In genomic region chr11:98925868-98926311, GRCm38 (mm10) we compare ENCODE assay signal across 9 mouse cellular contexts. TPM values are rescaled to one million over a fixed set of nuclear protein-coding genes. Genes with fewer than 3 reads are reported as not detected.
DNase-seq lines count a peak whose midpoint lies in the region; ATAC-seq and TF ChIP-seq lines count a peak whose summit lies in the region.
"Had no signal": no experiment of that assay in that cellular context is flagged by ENCODE, and none has a peak within 500 bp of the region (broad histone marks: within the 10 kb centered on the region; RNA-seq: fewer than 3 reads in every experiment).

No protein-coding gene starts in this region.

- H3K9me3 ChIP-seq in forebrain, embryonic 16.5 days (ENCODE audit: control insufficient read depth, low read length) = no peaks in the 10 kb centered on the region
- no peaks in the 10 kb centered on the region for H3K9me3 ChIP-seq in limb, embryonic 14.5 days (ENCODE audit: control insufficient read depth, low read length)
- no peaks in the 10 kb centered on the region for H3K9me3 ChIP-seq in neural tube, embryonic 12.5 days

- no peak for TF ChIP-seq POLR2A in limb, embryonic 14.5 days (IDR thresholded peaks at IDR 0.05; ENCODE audit: borderline replicate concordance, extremely low read depth, insufficient read depth, insufficient read length)

- peak; percentile 54 for DNase-seq in gastrocnemius, postnatal 10 days
- no peak for DNase-seq in gastrocnemius, adult 8-10 months (ENCODE audit: low spot score in 2 of 2)
- peak; percentile 72 for DNase-seq in Muller cell, postnatal 12 days (ENCODE audit: inconsistent ontology term)
- peak; percentile 81 for DNase-seq in limb, embryonic 14.5 days (ENCODE audit: low spot score)
- DNase-seq in layer of hippocampus, postnatal 10 days (ENCODE audit: low spot score in 2 of 2) = no peak

- H3K4me3 ChIP-seq in forebrain, embryonic 16.5 days (replicated peaks; ENCODE audit: low read length) = no peak overlapping the region
- peak overlapping the region; percentile 4; the same call in 1 of the 2 replicates for H3K4me3 ChIP-seq in limb, embryonic 14.5 days (replicated peaks; ENCODE audit: low read length)
- H3K4me3 ChIP-seq in neural tube, embryonic 12.5 days = no peak overlapping the region

- H3K4me1 ChIP-seq in forebrain, embryonic 16.5 days (replicated peaks; ENCODE audit: control insufficient read depth, insufficient read depth, low read length) = peaks cover 66% of the 10 kb centered on the region
- peaks cover 78% of the 10 kb centered on the region for H3K4me1 ChIP-seq in limb, embryonic 14.5 days (ENCODE audit: control insufficient read depth, insufficient read depth, low read length)
- H3K4me1 ChIP-seq in neural tube, embryonic 12.5 days = peaks cover 86% of the 10 kb centered on the region

- H3K36me3 ChIP-seq in forebrain, embryonic 16.5 days (ENCODE audit: control insufficient read depth, insufficient read depth) = no peaks in the 10 kb centered on the region
- H3K36me3 ChIP-seq in limb, embryonic 14.5 days (ENCODE audit: control insufficient read depth, insufficient read depth, low read length) = no peaks in the 10 kb centered on the region; the same call in 1 of the 2 replicates
- no peaks in the 10 kb centered on the region for H3K36me3 ChIP-seq in neural tube, embryonic 12.5 days

- H3K27ac ChIP-seq in forebrain, embryonic 16.5 days (ENCODE audit: low read length) = 0 out of 2 replicates have a peak overlapping the region, but pooled peaks have one; percentile 1
- peak overlapping the region; percentile 86 for H3K27ac ChIP-seq in limb, embryonic 14.5 days (replicated peaks; ENCODE audit: low read depth, low read length)
- peak overlapping the region; percentile 44 for H3K27ac ChIP-seq in neural tube, embryonic 12.5 days

- ATAC-seq in forebrain, embryonic 16.5 days = peak; percentile 14; the same call in 1 of the 2 replicates
- peak; percentile 28 for ATAC-seq in limb, embryonic 14.5 days (ENCODE audit: low FRiP score, low read depth)
- ATAC-seq in neural tube, embryonic 12.5 days (ENCODE audit: low FRiP score, low read depth) = peak; percentile 22; the same call in 1 of the 2 replicates
- no peak for ATAC-seq in megakaryocyte-erythroid progenitor cell, adult 5-6 weeks (replicated peaks; ENCODE audit: low FRiP score, low TSS enrichment, poor library complexity, severe bottlenecking)

- H3K4me2 ChIP-seq in forebrain, embryonic 16.5 days (ENCODE audit: low read length) = no peak overlapping the region
- H3K4me2 ChIP-seq in limb, embryonic 14.5 days (replicated peaks; ENCODE audit: low read depth, low read length, severe bottlenecking) = peak overlapping the region; percentile 34
- peak overlapping the region; percentile 44 for H3K4me2 ChIP-seq in neural tube, embryonic 12.5 days (replicated peaks)

- no peak overlapping the region for H3K9ac ChIP-seq in forebrain, embryonic 16.5 days (replicated peaks; ENCODE audit: low read depth, low read length)
- no peak overlapping the region for H3K9ac ChIP-seq in limb, embryonic 14.5 days (ENCODE audit: low read depth, low read length, severe bottlenecking)
- H3K9ac ChIP-seq in neural tube, embryonic 12.5 days = 0 out of 2 replicates have a peak overlapping the region, but pooled peaks have one; percentile 18

- H3K27me3 ChIP-seq in forebrain, embryonic 16.5 days (replicated peaks; ENCODE audit: control insufficient read depth, insufficient read depth, low read length) = no peaks in the 10 kb centered on the region; the same call in 1 of the 2 replicates
- no peaks in the 10 kb centered on the region for H3K27me3 ChIP-seq in limb, embryonic 14.5 days (ENCODE audit: control insufficient read depth, insufficient read depth, low read length)
- H3K27me3 ChIP-seq in neural tube, embryonic 12.5 days (replicated peaks) = no peaks in the 10 kb centered on the region
- H3K27me3 ChIP-seq: CH12.LX had no signal

- WGBS in forebrain, embryonic 16.5 days = 7% methylated on average over 12 of the region's 12 CpGs
- 3% methylated on average over 5 of the region's 12 CpGs for WGBS in limb, embryonic 14.5 days
- 4% methylated on average over 12 of the region's 12 CpGs for WGBS in neural tube, embryonic 12.5 days

RNA-seq across cellular contexts. Expression of gene Rara, which starts 1.7 kb away (rescaled TPM):
- total RNA-seq in gastrocnemius, postnatal 10 days (2021) = 10 to 100 TPM; 22.6 to 31.5 TPM
- total RNA-seq in gastrocnemius, adult 8-10 months (2022) = 10 to 100 TPM in 2 of 4 experiments, 1 to 10 TPM in 2; 8.3 to 11.7 (median 9.5) TPM
- 9.5 and 10.6 TPM in 2 replicates for polyA plus RNA-seq in forebrain, embryonic 16.5 days (2015; fragmentation: Nextera tagmentation; extraction: Ambion mirVana)
- polyA plus RNA-seq in limb, embryonic 14.5 days (2012; rRNA removed) = 39.8 and 57.0 TPM in 2 replicates
- polyA plus RNA-seq in limb, embryonic 14.5 days (2014; fragmentation: Nextera tagmentation; extraction: Ambion mirVana) = 52.4 and 58.3 TPM in 2 replicates
- 51.1 and 52.5 TPM in 2 replicates for polyA plus RNA-seq in neural tube, embryonic 12.5 days (2016; fragmentation: Nextera tagmentation; extraction: Ambion mirVana)
- total RNA-seq in megakaryocyte-erythroid progenitor cell, adult 5-6 weeks (2014; fragmentation: Nextera tagmentation) = 7.8 and 15.9 TPM in 2 replicates
- total RNA-seq in megakaryocyte-erythroid progenitor cell, adult 5-6 weeks (2017) = 2.2 and 3.0 TPM in 2 replicates
- 10 to 100 TPM; 21.7 to 24.0 TPM for total RNA-seq in layer of hippocampus, postnatal 10 days (2021)

RNA-seq across cellular contexts. Expression of gene Cdc6, which starts 18.3 kb away (rescaled TPM):
- total RNA-seq in gastrocnemius, postnatal 10 days (2021) = 1 to 10 TPM; 2.3 to 3.5 TPM
- under 1 TPM in 2 of 4 experiments, not detected in 2; 0.07 to 0.13 TPM for total RNA-seq in gastrocnemius, adult 8-10 months (2022)
- polyA plus RNA-seq in forebrain, embryonic 16.5 days (2015; fragmentation: Nextera tagmentation; extraction: Ambion mirVana) = 10.3 and 10.9 TPM in 2 replicates
- 13.1 and 15.6 TPM in 2 replicates for polyA plus RNA-seq in limb, embryonic 14.5 days (2012; rRNA removed)
- 25.2 and 25.8 TPM in 2 replicates for polyA plus RNA-seq in limb, embryonic 14.5 days (2014; fragmentation: Nextera tagmentation; extraction: Ambion mirVana)
- 18.4 and 19.2 TPM in 2 replicates for polyA plus RNA-seq in neural tube, embryonic 12.5 days (2016; fragmentation: Nextera tagmentation; extraction: Ambion mirVana)
- total RNA-seq in megakaryocyte-erythroid progenitor cell, adult 5-6 weeks (2014; fragmentation: Nextera tagmentation) = 85.0 and 101 TPM in 2 replicates
- total RNA-seq in megakaryocyte-erythroid progenitor cell, adult 5-6 weeks (2017) = 67.8 and 78.7 TPM in 2 replicates
- 1 to 10 TPM; 1.1 to 2.2 TPM for total RNA-seq in layer of hippocampus, postnatal 10 days (2021)

RNA-seq across cellular contexts. Expression of gene Gjd3, which starts 56.9 kb away (rescaled TPM):
- total RNA-seq in gastrocnemius, postnatal 10 days (2021) = not detected
- not detected for total RNA-seq in gastrocnemius, adult 8-10 months (2022)
- 0.51 and 1.0 TPM in 2 replicates for polyA plus RNA-seq in forebrain, embryonic 16.5 days (2015; fragmentation: Nextera tagmentation; extraction: Ambion mirVana)
- polyA plus RNA-seq in limb, embryonic 14.5 days (2012; rRNA removed) = 1.3 and 2.2 TPM in 2 replicates
- polyA plus RNA-seq in limb, embryonic 14.5 days (2014; fragmentation: Nextera tagmentation; extraction: Ambion mirVana) = 0.41 and 0.45 TPM in 2 replicates
- 1.8 and 2.0 TPM in 2 replicates for polyA plus RNA-seq in neural tube, embryonic 12.5 days (2016; fragmentation: Nextera tagmentation; extraction: Ambion mirVana)
- total RNA-seq in megakaryocyte-erythroid progenitor cell, adult 5-6 weeks (2014; fragmentation: Nextera tagmentation) = not detected in 2 replicates
- not detected in 2 replicates for total RNA-seq in megakaryocyte-erythroid progenitor cell, adult 5-6 weeks (2017)
- 1 to 10 TPM; 2.4 to 3.6 TPM for total RNA-seq in layer of hippocampus, postnatal 10 days (2021)

Comparison
In these comparisons a context has a peak if more than half of its experiments do, and no peak if none do; other contexts are left out.
1. DNase-seq: peak in gastrocnemius, postnatal 10 days (single experiment), Muller cell, postnatal 12 days (single experiment) and limb, embryonic 14.5 days (single experiment); none in gastrocnemius, adult 8-10 months (0 of 2) and layer of hippocampus, postnatal 10 days (0 of 2).
2. H3K27ac ChIP-seq: peak in every context shown above with its lines; median percentile 86 in limb, embryonic 14.5 days; 44 in neural tube, embryonic 12.5 days; 1 in forebrain, embryonic 16.5 days.
3. RNA of gene Cdc6, which starts 18.3 kb away (total RNA-seq): 67.8 to 101 TPM in megakaryocyte-erythroid progenitor cell, adult 5-6 weeks; 2.3 to 3.5 TPM in gastrocnemius, postnatal 10 days, 1.1 to 2.2 TPM in layer of hippocampus, postnatal 10 days and 0.07 to 0.13 TPM in gastrocnemius, adult 8-10 months; every median in the first group is over 10 times any median in the second.